Mouse (Mus musculus) adipose tissue, adult 10 weeks (tissue): ENCODE measurements around the gene Pigq. TPM values are rescaled to one million over a fixed set of nuclear protein-coding genes. Genes with fewer than 3 reads are reported as not detected.

Experiments
- polyA plus RNA-seq: library from polyadenylated mRNA; stranded (reverse); fragments of 350-450 nt; fragmentation: Illumina TruSeq; extraction: RNeasy Lipid Tissue Mini Kit (QIAGEN cat#74804); gene quantifications from one replicate; pipeline ENCODE4 v1.2.3, GENCODE M21; 2014; ENCODE audit warnings: low read depth, low replicate concordance

Gene Pigq
- 65.9 TPM for polyA plus RNA-seq

DNA sequence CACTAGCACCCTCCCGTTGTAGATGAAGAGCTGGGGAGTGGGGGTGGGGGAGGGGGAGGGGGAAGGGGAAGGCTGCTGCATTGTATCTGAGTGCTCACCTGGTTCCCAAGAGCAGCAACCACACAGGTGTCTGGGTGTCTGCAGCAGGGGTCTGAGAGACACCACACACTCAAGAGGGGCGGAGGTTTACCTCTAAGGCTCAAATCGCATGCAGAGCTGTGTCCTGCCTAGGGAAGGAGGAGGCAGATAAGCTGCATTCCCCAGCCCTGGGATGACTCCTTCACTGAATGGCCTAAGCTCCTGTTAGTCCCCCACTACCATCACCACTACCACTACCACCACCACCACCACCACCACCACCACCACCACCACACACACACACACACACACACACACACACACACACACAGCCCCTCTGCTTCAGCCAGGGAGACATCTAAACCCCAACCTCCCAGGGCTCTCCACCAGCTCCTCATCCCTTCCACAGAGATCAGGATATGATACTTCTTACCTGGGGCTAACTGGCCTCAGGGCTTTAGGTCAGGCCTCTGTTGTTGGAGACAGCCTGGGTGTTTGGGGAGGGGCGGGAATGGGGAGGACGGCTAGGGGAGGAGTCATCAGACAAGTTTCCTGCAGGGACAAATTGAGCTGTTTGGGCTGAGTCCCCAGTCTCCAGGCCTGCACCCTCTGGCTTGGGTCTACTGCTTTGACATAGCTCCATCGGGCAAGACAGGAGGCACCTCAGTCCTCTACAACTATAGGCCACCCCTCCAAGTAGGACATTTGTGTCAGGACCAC is at the start of gene Pigq, which contains the start of gene Nhlrc4:
TSS of gene Pigq (minus strand) at position 571 of the 798 bp plus-strand sequence.
TSS of gene Nhlrc4 (minus strand) at position 596 of the 798 bp plus-strand sequence.

DNA sequence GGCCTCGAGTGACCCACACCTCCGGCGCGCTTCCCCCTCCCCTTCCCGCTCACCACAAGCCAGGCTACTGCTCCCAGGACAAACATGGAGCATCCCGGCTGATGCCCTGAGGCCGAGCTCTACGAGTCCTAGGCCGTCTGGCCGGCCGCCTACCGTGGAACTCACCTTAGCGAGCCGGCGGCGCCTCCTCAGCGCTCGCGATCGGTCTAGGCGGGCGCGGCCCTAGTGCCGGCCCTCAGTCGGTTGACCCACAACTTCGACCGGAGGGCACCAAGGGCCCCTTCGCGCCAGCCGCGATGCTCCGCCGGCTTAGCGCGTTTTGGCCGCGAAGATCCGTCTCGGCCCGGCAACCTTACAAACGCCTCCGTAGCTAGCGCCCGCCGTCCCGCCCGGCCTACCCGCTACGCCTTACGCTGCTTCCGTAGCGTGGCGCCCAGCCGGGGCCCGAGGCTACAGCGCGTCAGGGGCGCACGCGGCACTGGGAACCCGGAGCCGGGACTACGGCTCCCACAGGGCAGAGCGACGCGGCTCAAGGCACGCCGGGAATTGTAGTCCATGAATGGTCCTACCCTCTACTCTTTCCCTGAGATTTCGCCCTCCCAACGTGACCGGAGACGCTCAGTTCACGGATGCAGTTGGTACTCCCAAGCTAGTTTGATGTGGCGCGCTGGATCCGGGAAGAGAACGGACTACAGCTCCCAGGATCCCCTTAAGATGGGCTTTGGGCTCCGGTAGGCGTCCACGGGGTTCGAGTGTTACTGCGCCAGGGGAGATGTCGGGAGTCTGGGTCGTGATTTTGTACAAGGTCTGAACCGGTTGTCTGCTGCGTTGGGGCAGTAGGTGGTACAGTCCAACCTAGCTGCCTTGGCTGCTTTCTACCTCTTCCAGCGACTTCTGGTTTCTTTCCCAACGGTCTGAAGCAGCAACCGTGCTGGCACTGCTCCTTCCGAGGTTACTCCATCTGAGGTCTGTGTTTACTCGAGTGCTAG is 40.9 kb upstream of the Pigq start, which contains the start of gene Capn15:
TSS of gene Capn15 (minus strand) at position 491 of the 989 bp plus-strand sequence.

DNA sequence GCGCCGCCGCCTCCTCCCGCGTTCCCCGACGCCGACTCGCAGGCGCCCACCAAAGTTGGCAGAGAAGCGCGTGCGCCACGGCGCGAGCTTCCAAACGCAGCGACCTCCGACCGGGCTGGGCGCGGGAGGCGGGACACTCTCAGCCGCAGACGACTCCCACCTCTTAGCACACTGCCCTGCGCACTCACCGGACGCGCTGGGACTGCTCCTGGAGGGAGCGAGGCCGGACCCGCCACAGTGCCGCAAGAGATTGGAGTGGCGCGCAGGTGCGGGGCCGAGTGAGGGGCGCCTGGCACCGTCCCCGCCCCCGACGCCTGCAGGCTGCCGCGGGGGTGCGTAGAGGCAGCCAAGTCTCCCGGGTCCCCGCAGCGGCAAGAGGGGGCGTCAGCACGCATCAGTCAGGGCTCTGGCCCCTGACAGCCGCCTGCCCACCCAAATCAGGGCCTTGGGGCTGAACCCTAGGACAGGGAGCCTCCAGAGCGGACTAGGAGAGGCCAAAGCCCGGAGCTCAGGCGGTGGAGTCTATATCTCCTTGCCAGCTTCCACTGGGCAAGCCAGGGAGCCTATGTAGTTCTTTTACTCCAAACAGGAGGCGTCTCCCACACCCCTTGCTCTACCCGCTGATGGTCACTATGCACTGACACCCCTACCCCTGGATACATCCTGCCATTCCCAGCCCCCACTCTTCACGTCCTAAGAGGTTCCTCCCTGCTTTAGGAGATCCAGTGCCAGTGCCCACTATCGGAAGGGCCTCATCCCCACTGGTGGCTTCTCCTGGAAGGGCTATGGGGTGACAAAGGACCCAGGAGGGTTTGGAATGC is 7.3 kb upstream of the Pigq start, which contains the start of gene A930017K11Rik:
TSS of gene A930017K11Rik (minus strand) at position 763 of the 821 bp plus-strand sequence.

DNA sequence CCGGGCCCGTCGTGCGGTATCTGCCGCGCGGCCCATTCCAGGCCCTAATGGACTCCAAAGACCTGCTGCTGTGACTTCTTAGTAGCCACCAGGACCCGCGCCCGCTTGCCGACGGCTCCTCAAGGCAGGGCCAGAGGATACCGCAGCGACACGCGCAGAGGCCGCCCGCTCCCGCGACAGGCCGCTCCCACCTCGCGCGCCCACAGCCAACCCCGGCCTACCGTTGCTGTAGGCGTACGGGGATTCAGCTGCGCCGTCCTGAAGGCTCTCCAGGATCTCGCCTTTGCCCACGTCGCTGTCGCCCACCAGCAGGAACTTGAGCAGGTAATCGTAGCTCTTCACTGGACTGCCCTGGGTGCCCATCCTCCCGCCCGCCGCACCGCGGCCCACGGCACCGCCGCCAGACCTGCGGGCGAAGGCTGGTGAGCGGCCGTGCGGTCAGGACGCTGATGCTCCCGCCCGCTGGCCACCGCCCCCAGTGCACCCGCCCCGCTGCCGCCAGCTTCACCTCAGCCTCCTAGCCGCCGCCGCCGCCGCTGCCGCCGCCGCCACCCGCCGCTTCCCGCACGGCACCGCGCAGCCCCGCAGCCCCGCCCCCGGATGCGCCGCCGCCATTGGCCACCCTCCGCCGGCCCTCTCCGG is 25.5 kb downstream of the Pigq start, which contains the start of gene Rab40c:
TSS of gene Rab40c (minus strand) at position 584 of the 642 bp plus-strand sequence.

DNA sequence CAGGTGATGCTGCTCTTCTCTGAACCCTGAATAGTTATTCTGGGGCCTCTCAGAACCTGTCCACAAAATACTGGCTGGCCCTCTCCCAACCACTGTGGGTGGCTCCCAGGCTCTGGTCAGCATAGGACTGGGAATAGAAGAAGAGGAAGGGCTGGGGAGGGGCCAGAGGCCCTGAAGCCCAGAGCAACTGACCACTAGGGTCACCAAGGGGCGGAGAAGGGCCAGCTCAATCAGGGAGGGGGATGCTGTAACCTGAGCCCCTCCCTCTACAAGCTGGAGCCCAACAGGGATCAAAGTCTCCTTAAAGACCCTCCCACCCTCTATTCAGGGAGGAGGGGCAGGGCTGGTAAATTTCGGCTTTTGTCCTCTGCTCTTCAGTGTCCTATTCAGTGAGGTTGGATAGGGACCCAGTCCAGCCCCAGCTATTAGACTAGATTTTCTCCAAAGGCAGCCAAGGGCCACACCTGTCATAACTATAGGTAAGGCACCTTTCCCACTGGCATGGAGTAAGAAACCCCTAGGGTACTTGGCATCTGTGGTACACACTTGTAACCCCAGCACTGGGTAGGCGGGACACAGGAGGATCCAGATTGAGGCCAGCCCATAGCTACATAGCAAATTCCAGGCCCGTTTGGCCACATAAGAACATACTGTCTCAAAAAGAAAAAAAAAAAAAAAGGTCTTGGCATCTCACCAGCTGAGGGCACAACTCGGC is 64.4 kb downstream of the Pigq start, which contains the start of gene Wfikkn1:
TSS of gene Wfikkn1 (minus strand) at position 663 of the 715 bp plus-strand sequence.

Other genes with a start within 250 kb of the Pigq start
- not detected for gene Gng13, start 227.8 kb downstream of the Pigq start, polyA plus RNA-seq
- 1.7 TPM for gene Chtf18, start 217.5 kb downstream of the Pigq start, polyA plus RNA-seq
- 10.7 TPM for gene Rpusd1, start 217.3 kb downstream of the Pigq start, polyA plus RNA-seq
- gene Mslnl, start 208.9 kb downstream of the Pigq start, polyA plus RNA-seq, result 0.11 TPM
- gene Msln, start 190.6 kb downstream of the Pigq start, polyA plus RNA-seq, result 26.3 TPM
- gene Narfl, start 171.2 kb downstream of the Pigq start, polyA plus RNA-seq, result 17.1 TPM
- gene Haghl, start 159.3 kb downstream of the Pigq start, polyA plus RNA-seq, result 27.9 TPM
- gene Ccdc78, start 158.4 kb downstream of the Pigq start, polyA plus RNA-seq, result 0.32 TPM
- gene Fam173a, start 152.0 kb downstream of the Pigq start, polyA plus RNA-seq, result 85.6 TPM
- gene AC134908.4, start 149.3 kb downstream of the Pigq start, polyA plus RNA-seq, result not detected
- 10.5 TPM for gene Metrn, start 147.8 kb downstream of the Pigq start, polyA plus RNA-seq
- gene Fbxl16, start 135.9 kb downstream of the Pigq start, polyA plus RNA-seq, result 0.35 TPM
- 14.1 TPM for gene Wdr24, start 121.3 kb downstream of the Pigq start, polyA plus RNA-seq
- 62.1 TPM for gene Jmjd8, start 116.1 kb downstream of the Pigq start, polyA plus RNA-seq
- gene Stub1, start 111.5 kb downstream of the Pigq start, polyA plus RNA-seq, result 137 TPM
- gene Rhbdl1, start 107.6 kb downstream of the Pigq start, polyA plus RNA-seq, result 43.9 TPM
- gene Gm20683, start 103.2 kb downstream of the Pigq start, polyA plus RNA-seq, result 17.7 TPM
- 37.8 TPM for gene Rhot2, start 100.1 kb downstream of the Pigq start, polyA plus RNA-seq
- gene Wdr90, start 83.4 kb downstream of the Pigq start, polyA plus RNA-seq, result 12.3 TPM
- gene Mcrip2, start 76.2 kb downstream of the Pigq start, polyA plus RNA-seq, result 30.4 TPM
- gene Mettl26, start 69.9 kb downstream of the Pigq start, polyA plus RNA-seq, result 50.1 TPM
- gene Wfikkn1, start 64.1 kb downstream of the Pigq start, polyA plus RNA-seq, result 1.1 TPM
- 22.5 TPM for gene Rab40c, start 25.2 kb downstream of the Pigq start, polyA plus RNA-seq
- gene Nhlrc4, start within 50 bp of the Pigq start, polyA plus RNA-seq, result 2.3 TPM
- 1.3 TPM for gene A930017K11Rik, start 7.6 kb upstream of the Pigq start, polyA plus RNA-seq
- gene Capn15, start 40.9 kb upstream of the Pigq start, polyA plus RNA-seq, result 18.4 TPM
- gene Rab11fip3, start 124.6 kb upstream of the Pigq start, polyA plus RNA-seq, result 27.8 TPM
- gene Decr2, start 145.4 kb upstream of the Pigq start, polyA plus RNA-seq, result 22.2 TPM
- 4.0 TPM for gene Nme4, start 150.7 kb upstream of the Pigq start, polyA plus RNA-seq
- gene Tmem8, start 168.4 kb upstream of the Pigq start, polyA plus RNA-seq, result 31.5 TPM
- gene Mrpl28, start 178.6 kb upstream of the Pigq start, polyA plus RNA-seq, result 68.3 TPM
- 25.3 TPM for gene Axin1, start 193.8 kb upstream of the Pigq start, polyA plus RNA-seq